Mouse (Mus musculus): ENCODE results near the gene Tex14. TPM values are rescaled to one million over a fixed set of nuclear protein-coding genes. Genes with fewer than 3 reads are reported as not detected.
A peak's percentile ranks its signal among the peaks of the same experiment; 100 is the strongest.
"Not testable (repeated sequence)": the region's sequence is repeated elsewhere in the genome, so short reads cannot be mapped to it uniquely, and the experiment has no call there.

Gene Tex14
- total and polyA plus RNA-seq, 2 experiments from 2014 or later, result 0.23 to 0.81 TPM

DNA sequence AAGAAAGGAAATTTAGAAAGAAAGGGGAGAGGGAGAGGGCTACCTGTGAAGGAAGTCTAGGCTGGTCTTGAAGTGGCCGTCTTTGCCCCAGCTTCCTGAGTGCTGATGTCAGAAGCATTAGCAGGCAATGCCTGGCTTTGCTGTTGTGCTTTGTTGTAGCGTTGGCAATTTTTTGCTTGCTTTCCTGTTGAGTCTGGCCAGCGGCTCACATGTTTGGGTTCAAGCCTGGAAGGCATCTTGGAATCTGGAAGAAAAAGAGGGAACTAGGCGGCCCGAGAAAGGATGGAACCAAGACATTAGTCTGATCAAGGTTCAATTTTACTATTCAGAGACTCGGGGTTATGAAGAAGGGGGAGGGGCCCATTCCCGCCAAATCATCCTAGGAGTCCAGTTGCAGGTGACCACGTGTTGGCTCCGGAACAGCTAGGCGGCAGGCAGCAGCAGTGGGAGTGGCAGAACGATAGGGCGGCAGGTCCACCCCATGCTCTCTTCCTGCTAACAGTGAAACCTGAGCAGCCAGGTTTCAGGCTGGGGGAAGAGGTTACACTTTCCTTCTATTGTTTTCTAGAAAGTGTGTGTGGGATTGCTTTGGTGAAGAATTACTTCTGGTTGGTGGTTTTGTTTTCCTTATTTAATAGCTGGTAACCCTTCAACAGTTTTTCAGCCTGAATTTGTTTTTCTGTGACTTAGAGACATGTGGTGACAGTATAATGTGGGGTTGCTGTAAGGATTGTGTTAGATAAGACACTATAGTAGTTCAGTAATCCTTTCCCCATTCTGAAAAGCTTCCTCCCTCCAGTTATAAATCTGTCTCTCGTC lies 48.6 kb downstream of the Tex14 start:
- DNase-seq, result no peak
- 27% methylated on average over 13 of the region's 13 CpGs for WGBS

DNA sequence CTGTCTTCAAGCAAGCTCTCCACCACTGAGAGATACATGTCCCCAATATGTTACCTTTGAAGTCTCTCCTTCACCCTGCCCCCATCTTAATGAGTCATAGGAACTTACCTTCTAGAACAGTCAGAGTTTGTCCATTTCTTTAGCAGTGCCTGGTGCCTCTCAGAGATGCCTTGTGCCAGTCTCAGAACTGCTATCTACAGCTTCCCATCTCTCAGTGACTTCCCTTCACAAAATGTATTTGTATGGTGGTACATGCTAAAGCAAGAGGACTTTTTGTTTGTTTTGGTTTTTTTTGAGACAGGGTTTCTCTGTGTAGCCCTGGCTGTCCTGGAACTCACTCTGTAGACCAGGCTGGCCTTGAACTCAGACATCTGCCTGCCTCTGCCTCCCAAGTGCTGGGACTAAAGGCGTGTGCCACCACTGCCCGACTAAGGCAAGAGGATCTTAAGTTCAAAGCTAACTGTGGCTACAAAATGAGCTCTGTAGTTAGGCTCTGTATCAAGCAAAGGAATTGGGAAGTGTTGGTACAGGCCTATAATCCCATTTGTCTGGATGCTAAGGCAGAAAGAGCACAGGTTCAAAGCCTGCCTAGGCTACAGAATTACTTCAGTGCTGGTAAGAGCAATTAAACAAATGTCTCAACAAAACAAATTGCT lies 49.3 kb downstream of the Tex14 start:
- Histone ChIP-seq H3K27ac (ENCODE audit: low read depth, low read length) (no peak overlapping the region), H3K9ac (no peak overlapping the region), H3K4me2 (ENCODE audit: low read depth) (no peak overlapping the region), H3K27me3 (ENCODE audit: insufficient read depth, low read length) (no peaks in the 10 kb centered on the region), H3K9me3 (ENCODE audit: low read length) (no peaks in the 10 kb centered on the region), H3K4me1 (ENCODE audit: insufficient read depth) (no peaks in the 10 kb centered on the region), H3K36me3 (ENCODE audit: insufficient read depth) (no peaks in the 10 kb centered on the region), H3K4me3 (ENCODE audit: low read depth, low read length) (no peak overlapping the region)
- ATAC-seq, result no peak
- DNase-seq, result no peak
- WGBS, result 85% methylated on average over 2 of the region's 2 CpGs
- no peak for TF ChIP-seq CTCF (IDR thresholded peaks at IDR 0.05; ENCODE audit: low read depth)

More for the DNA sequence above, 48.6 kb downstream of the Tex14 start:
- Histone ChIP-seq H3K4me3 (ENCODE audit: low read depth, low read length) (no peak overlapping the region), H3K27me3 (ENCODE audit: insufficient read depth, low read length) (no peaks in the 10 kb centered on the region), H3K27ac (ENCODE audit: low read depth, low read length) (no peak overlapping the region), H3K9me3 (ENCODE audit: low read length) (no peaks in the 10 kb centered on the region), H3K36me3 (ENCODE audit: insufficient read depth) (no peaks in the 10 kb centered on the region), H3K9ac (no peak overlapping the region), H3K4me2 (ENCODE audit: low read depth) (no peak overlapping the region), H3K4me1 (ENCODE audit: insufficient read depth) (no peaks in the 10 kb centered on the region)
- no peak for TF ChIP-seq CTCF (IDR thresholded peaks at IDR 0.05; ENCODE audit: low read depth)
- no peak for ATAC-seq

DNA sequence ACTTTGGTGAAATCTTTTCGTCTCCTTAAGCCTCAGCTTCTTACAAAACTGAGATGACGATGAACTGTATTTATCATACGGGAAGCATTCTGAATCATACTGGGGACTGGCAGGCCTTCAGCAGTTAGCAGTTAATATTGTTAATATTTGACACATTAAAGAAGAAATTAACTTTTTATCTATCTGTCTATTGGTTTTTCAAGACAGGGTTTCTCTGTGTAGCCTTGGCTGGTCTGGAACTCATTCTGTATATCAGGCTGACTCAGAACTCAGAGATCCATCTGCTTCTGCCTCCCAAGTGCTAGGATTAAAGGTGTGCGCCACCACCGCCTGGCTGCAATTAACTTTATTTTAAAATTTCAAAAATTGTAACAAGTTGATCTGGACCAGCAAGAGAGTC lies 50.7 kb downstream of the Tex14 start:
- no peak overlapping the region for H3K4me3 ChIP-seq (ENCODE audit: low read depth, low read length)
- 92% methylated on average over 5 of the region's 5 CpGs for WGBS
- no peaks in the 10 kb centered on the region for H3K36me3 ChIP-seq (ENCODE audit: insufficient read depth)
- no peak for ATAC-seq
- H3K4me2 ChIP-seq (ENCODE audit: low read depth), result no peak overlapping the region
- TF ChIP-seq CTCF (IDR thresholded peaks at IDR 0.05; ENCODE audit: low read depth), result no peak
- no peaks in the 10 kb centered on the region for H3K27me3 ChIP-seq (ENCODE audit: insufficient read depth, low read length)
- no peak overlapping the region for H3K27ac ChIP-seq (ENCODE audit: low read depth, low read length)
- H3K9me3 ChIP-seq (ENCODE audit: low read length), result no peaks in the 10 kb centered on the region
- no peak overlapping the region for H3K9ac ChIP-seq
- DNase-seq, result no peak
- H3K4me1 ChIP-seq (ENCODE audit: insufficient read depth), result no peaks in the 10 kb centered on the region

DNA sequence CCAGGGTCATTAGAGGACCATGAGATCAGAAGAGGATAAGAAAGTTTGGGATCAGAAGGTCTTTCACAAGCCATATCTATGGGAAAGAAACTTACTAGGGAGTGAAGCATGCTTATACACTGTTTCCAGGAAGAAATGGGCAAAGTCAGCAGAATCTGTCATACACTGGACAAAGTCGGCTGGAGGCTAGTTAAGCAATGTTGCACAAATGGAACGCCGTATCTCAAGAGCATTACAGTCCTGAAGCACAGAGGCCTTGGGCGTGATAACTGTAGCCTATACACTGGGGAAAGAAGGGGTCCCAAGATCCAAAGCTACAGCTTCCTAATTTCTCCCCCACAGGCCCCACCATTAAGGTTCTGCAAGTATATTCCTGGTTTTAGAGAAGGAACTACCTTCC lies 51.1 kb downstream of the Tex14 start:
- Histone ChIP-seq H3K36me3 (ENCODE audit: insufficient read depth) (no peaks in the 10 kb centered on the region), H3K4me3 (ENCODE audit: low read depth, low read length) (no peak overlapping the region), H3K27me3 (ENCODE audit: insufficient read depth, low read length) (no peaks in the 10 kb centered on the region), H3K27ac (ENCODE audit: low read depth, low read length) (no peak overlapping the region), H3K4me1 (ENCODE audit: insufficient read depth) (no peaks in the 10 kb centered on the region), H3K4me2 (ENCODE audit: low read depth) (no peak overlapping the region), H3K9me3 (ENCODE audit: low read length) (no peaks in the 10 kb centered on the region), H3K9ac (no peak overlapping the region)
- no peak for TF ChIP-seq CTCF (IDR thresholded peaks at IDR 0.05; ENCODE audit: low read depth)
- WGBS, result 92% methylated on average over 4 of the region's 4 CpGs
- DNase-seq (no peak), ATAC-seq (no peak)

DNA sequence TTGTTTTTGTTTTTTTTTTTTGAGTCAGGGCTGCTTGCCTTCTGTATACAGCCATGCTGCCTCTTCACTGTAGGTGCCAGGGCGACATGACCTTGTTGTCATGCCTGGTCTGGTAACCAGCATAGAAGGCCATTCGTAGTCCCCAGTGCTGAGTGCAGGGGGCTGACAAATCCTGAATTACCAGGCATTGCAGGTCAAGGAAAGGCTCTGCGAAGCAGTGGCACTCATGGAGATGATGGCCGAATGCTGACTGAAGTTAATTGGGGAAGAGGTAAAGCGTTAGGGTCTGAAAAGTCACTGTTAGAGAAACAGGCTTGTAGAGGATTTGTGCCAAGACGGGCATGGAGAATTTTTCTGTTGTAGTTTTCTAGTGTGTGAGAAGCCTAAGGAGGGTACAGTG lies 55.7 kb downstream of the Tex14 start:
- Histone ChIP-seq H3K36me3 (ENCODE audit: insufficient read depth) (no peaks in the 10 kb centered on the region), H3K9ac (no peak overlapping the region), H3K27ac (ENCODE audit: low read depth, low read length) (no peak overlapping the region), H3K9me3 (ENCODE audit: low read length) (no peaks in the 10 kb centered on the region), H3K4me1 (ENCODE audit: insufficient read depth) (no peaks in the 10 kb centered on the region), H3K4me3 (ENCODE audit: low read depth, low read length) (no peak overlapping the region), H3K4me2 (ENCODE audit: low read depth) (no peak overlapping the region), H3K27me3 (ENCODE audit: insufficient read depth, low read length) (no peaks in the 10 kb centered on the region)
- no peak for DNase-seq
- ATAC-seq, result no peak
- TF ChIP-seq CTCF (IDR thresholded peaks at IDR 0.05; ENCODE audit: low read depth), result no peak
- WGBS, result 91% methylated on average over 6 of the region's 6 CpGs

DNA sequence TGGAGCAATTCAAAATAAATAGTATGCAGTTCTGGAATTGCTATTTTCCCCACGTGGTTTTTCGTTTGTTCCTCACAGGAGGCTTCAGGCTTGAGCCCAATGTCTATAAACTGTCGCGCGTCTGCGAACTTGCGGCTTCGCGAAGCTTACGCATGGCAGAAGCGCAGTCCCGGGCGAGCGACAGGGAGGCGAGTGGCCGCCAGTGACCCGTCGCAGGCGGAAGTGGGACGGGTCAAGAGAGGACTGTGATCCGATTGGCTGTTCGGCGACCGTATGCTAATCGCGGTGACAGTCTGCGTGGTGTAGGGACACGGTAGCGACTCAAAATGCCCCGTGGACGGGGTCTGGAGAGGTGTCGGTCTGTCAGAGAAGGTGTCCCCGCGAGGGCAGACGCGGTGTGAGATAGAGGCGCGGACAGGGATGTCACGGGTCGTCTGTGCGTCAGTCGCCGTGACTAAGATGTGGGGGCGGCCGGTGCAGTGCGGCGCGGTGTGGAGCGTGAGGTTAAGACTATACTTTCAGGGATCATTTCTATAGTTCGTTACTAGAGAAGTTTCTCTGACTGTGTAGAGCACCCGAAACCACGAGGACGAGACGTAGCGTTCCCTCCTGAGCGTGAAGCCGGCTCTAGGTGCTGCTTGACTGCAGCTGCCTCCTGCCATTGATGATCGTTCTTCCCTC lies 57.1 kb downstream of the Tex14 start:
- ATAC-seq, result peak; percentile 96
- H3K4me1 ChIP-seq (ENCODE audit: insufficient read depth); H3K27ac ChIP-seq (ENCODE audit: low read depth, low read length); H3K9me3 ChIP-seq (ENCODE audit: low read length); H3K36me3 ChIP-seq (ENCODE audit: insufficient read depth); H3K27me3 ChIP-seq (ENCODE audit: insufficient read depth, low read length): not testable (repeated sequence)
- Histone ChIP-seq H3K4me3 (ENCODE audit: low read depth, low read length) (peak overlapping the region; percentile 30), H3K4me2 (ENCODE audit: low read depth) (peak overlapping the region; percentile 51), H3K9ac (0 out of 2 replicates have a peak overlapping the region, but pooled peaks have one; percentile 19)
- under 1% methylated on average over 21 of the region's 58 CpGs for WGBS
- DNase-seq, result peak; percentile 75
